Mouse (Mus musculus): ENCODE results near the gene Pus3.

DNA sequence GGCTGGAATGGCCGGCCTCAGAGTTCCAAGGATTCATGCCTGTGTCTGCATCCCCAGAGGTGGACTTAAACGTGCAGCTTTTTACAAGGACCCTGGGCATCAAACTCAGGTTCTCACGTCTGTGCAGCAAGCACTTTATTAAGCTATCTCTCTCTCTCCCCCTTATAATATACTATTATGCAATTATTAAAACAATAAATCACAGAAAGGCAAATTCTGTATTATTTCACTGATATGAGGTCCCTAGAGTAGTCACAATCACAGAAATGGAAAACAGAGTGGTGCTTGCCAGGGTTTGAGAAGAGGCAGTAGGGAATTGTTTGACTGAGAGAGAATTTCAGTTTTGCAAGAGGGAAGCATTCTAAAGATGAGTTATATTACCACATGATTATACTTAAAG lies 29.3 kb upstream of the Pus3 start:
- TF ChIP-seq POLR2A (IDR thresholded peaks at IDR 0.05; ENCODE audit: low read depth, low read length) (no peak), CTCF (IDR thresholded peaks at IDR 0.05; ENCODE audit: borderline replicate concordance, insufficient read depth, low read length) (no peak)
